Mouse (Mus musculus): ENCODE measurements around the gene Hist1h3i. TPM values are rescaled to one million over a fixed set of nuclear protein-coding genes. Genes with fewer than 3 reads are reported as not detected.
"Not testable (repeated sequence)": the region's sequence is repeated elsewhere in the genome, so short reads cannot be mapped to it uniquely, and the experiment has no call there.

Hist1h3i gene
- polyA plus RNA-seq, 1 experiment from 2014 or later, result 72.0 TPM

DNA sequence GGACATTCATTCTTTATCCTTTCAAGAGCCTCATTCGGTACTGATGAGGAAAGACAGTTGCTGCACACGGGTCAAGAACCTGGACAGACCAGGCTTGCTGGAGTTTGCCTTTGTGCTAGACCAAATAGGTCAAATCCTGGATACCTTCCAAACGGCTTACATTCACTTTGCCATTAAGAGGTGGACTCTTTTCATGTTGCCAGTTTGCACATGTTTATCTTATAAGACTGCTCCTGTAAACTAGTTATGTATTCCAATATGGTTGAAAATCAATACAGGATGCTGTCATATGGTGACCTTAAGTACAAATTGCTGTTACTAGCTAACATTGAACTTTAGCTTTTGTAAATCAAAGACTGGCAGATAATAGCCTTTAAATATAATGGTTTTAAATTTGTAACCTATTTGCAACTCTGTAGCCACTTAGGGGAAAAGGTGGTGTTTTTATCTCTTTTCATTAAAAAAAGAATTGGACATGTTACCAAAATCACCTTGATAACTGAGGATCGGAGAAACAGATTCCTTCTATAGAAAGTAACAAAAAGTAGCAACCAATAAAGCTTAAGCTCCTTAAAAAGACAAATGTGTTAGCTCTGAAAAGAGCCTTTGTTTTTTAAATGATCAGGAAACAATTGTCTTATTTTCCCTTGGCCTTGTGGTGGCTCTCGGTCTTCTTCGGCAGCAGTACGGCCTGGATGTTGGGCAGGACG, 3.2 kb upstream of the Hist1h3i start:
- Histone ChIP-seq H3K9me3 (replicated peaks; ENCODE audit: low read length) (no peaks in the 10 kb centered on the region), H3K36me3 (ENCODE audit: insufficient read depth, low read length) (no peaks in the 10 kb centered on the region), H3K4me2 (ENCODE audit: low read length) (peak overlapping the region; percentile 49), H3K27ac (peak overlapping the region; percentile 80), H3K9ac (ENCODE audit: low read depth, low read length) (peak overlapping the region; percentile 44; the same call in 1 of the 2 replicates), H3K27me3 (ENCODE audit: insufficient read depth, low read length) (no peaks in the 10 kb centered on the region), H3K4me1 (replicated peaks; ENCODE audit: insufficient read depth, low read length) (no peaks in the 10 kb centered on the region), H3K4me3 (replicated peaks; ENCODE audit: low read depth, low read length) (peak overlapping the region; percentile 25; the same call in 1 of the 2 replicates)
- TF ChIP-seq CTCF (IDR thresholded peaks at IDR 0.05; ENCODE audit: low read depth), result no peak
- WGBS, result 7% methylated on average over 8 of the region's 8 CpGs
- ATAC-seq (replicated peaks; ENCODE audit: low FRiP score, low read depth) (no peak), DNase-seq (ENCODE audit: low spot score) (peak; percentile 38)

DNA sequence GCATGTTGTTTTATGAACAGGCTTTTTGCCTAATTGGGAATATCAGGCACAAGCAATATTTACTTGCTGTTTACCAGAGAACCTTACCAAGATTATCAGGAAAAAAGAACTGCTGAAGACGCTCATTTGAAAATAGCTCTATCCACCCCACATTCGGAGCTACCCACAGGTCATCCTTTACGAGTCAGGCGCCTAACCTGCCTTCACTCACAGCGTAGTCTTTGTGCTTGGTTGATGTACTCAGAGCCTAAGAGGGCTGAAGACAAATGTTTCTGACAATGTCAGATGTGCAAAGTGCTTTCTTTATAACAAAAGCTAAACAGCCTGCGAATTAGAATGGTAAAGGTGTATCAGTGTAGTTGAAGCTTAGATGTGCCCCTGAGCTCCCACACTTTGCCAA, 1.1 kb upstream of the Hist1h3i start:
- no peak for DNase-seq (ENCODE audit: low spot score)
- whole genome bisulfite sequencing, result 33% methylated on average over 6 of the region's 6 CpGs
- TF ChIP-seq CTCF (IDR thresholded peaks at IDR 0.05; ENCODE audit: low read depth), result no peak

DNA sequence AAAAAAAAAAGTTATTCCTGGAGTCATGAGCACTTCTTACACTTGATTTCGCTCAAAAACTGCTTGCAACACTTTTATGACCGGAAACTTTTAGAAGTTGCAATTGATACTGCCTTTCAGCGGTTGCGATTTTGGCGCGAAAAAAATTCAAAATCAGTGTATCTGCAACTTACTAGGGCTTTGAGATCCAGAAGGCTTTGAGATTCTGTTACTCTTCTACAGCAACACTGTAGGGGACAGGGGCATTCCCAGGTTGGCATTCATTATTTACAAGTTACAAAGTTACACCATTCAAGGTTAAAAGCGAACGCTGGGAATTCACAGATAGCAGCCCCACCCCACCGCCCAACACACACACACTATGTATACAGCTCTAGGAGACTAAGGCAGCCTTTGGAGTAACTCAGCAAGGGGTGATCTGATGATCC, 578 bp upstream of the Hist1h3i start:
- Histone ChIP-seq H3K27me3 (ENCODE audit: insufficient read depth, low read length) (no peaks in the 10 kb centered on the region), H3K4me1 (replicated peaks; ENCODE audit: insufficient read depth, low read length) (no peaks in the 10 kb centered on the region), H3K9me3 (replicated peaks; ENCODE audit: low read length) (no peaks in the 10 kb centered on the region), H3K4me2 (ENCODE audit: low read length) (peak overlapping the region; percentile 62), H3K9ac (ENCODE audit: low read depth, low read length) (0 out of 2 replicates have a peak overlapping the region, but pooled peaks have one; percentile 10), H3K36me3 (ENCODE audit: insufficient read depth, low read length) (no peaks in the 10 kb centered on the region), H3K27ac (peak overlapping the region; percentile 33), H3K4me3 (replicated peaks; ENCODE audit: low read depth, low read length) (peak overlapping the region; percentile 35)
- ATAC-seq (replicated peaks; ENCODE audit: low FRiP score, low read depth), result no peak
- peak; percentile 75 for DNase-seq (ENCODE audit: low spot score)
- TF ChIP-seq CTCF (IDR thresholded peaks at IDR 0.05; ENCODE audit: low read depth), result no peak
- WGBS, result 1% methylated on average over 9 of the region's 9 CpGs

More for the DNA sequence above, 1.1 kb upstream of the Hist1h3i start:
- Histone ChIP-seq H3K9me3 (replicated peaks; ENCODE audit: low read length) (no peaks in the 10 kb centered on the region), H3K27ac (peak overlapping the region; percentile 33), H3K27me3 (ENCODE audit: insufficient read depth, low read length) (no peaks in the 10 kb centered on the region), H3K4me3 (replicated peaks; ENCODE audit: low read depth, low read length) (0 out of 2 replicates have a peak overlapping the region, but pooled peaks have one; percentile 35), H3K36me3 (ENCODE audit: insufficient read depth, low read length) (no peaks in the 10 kb centered on the region), H3K9ac (ENCODE audit: low read depth, low read length) (0 out of 2 replicates have a peak overlapping the region, but pooled peaks have one; percentile 10), H3K4me1 (replicated peaks; ENCODE audit: insufficient read depth, low read length) (no peaks in the 10 kb centered on the region), H3K4me2 (ENCODE audit: low read length) (0 out of 2 replicates have a peak overlapping the region, but pooled peaks have one; percentile 62)
- no peak for ATAC-seq (replicated peaks; ENCODE audit: low FRiP score, low read depth)

DNA sequence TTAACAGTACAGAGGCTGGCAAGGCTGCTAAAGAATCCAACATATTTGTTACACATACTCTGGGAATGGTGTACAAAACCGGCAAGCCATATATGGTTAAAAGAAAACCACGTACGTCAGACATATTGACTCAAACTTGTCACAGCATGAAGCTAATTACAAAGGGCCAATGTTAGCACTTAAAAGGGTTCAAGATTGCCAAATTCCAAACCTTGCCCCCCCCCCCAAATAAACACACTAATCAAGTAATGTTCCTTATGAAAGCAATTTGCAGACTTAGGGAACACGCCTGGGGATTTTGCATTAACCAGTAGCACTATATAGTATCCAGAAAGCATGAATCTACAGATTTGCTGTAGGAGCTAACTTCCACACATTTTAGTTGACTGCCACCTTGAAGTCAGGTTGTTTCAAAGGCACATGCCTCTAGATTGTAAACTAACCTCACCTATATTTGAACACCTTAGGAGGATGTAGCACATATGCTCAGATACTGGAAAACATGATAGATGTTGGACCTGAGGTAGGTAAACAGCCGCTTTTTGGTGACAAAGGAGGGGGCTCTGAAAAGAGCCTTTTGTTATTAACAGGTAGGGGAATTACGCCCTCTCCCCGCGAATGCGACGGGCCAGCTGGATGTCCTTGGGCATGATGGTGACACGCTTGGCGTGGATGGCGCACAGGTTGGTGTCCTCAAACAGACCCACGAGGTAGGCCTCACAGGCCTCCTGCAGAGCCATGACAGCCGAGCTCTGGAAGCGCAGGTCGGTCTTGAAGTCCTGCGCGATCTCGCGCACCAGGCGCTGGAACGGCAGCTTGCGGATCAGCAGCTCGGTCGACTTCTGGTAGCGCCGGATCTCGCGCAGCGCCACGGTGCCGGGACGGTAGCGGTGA, 562 bp downstream of the Hist1h3i start:
- H3K9me3 ChIP-seq (replicated peaks; ENCODE audit: low read length); H3K27me3 ChIP-seq (ENCODE audit: insufficient read depth, low read length); ATAC-seq (replicated peaks; ENCODE audit: low FRiP score, low read depth); H3K36me3 ChIP-seq (ENCODE audit: insufficient read depth, low read length); H3K4me1 ChIP-seq (replicated peaks; ENCODE audit: insufficient read depth, low read length): not testable (repeated sequence)
- under 1% methylated on average over 14 of the region's 35 CpGs for WGBS
- H3K4me3 ChIP-seq (replicated peaks; ENCODE audit: low read depth, low read length), result peak overlapping the region; percentile 35
- peak overlapping the region; percentile 78 for H3K27ac ChIP-seq
- H3K9ac ChIP-seq (ENCODE audit: low read depth, low read length), result peak overlapping the region; percentile 61
- peak; percentile 74 for DNase-seq (ENCODE audit: low spot score)
- peak overlapping the region; percentile 62 for H3K4me2 ChIP-seq (ENCODE audit: low read length)

DNA sequence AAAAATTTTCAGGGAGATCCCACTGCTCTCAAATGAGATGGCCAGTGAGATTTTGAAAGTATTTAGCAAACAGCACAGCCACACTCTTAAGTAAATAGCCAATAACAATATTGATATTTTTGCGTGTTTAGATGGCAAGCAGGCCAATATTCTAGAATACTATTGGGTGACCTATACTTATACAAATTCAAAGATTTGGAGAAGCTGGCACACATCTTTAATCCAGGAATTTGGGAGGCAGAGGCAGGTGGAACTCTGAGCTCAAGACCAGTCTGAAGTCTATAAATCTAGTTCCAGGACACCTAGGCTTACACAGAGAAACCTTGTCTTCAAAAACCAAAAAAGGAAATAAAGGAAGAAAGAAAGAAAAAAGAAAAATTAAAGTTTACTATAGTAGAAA, 1.5 kb downstream of the Hist1h3i start:
- DNase-seq (ENCODE audit: low spot score) (no peak), ATAC-seq (replicated peaks; ENCODE audit: low FRiP score, low read depth) (no peak)
- no peak overlapping the region for H3K9ac ChIP-seq (ENCODE audit: low read depth, low read length)
- no peak for TF ChIP-seq CTCF (IDR thresholded peaks at IDR 0.05; ENCODE audit: low read depth)
- H3K27me3 ChIP-seq (ENCODE audit: insufficient read depth, low read length), result no peaks in the 10 kb centered on the region
- H3K4me2 ChIP-seq (ENCODE audit: low read length), result 0 out of 2 replicates have a peak overlapping the region, but pooled peaks have one; percentile 4
- no peaks in the 10 kb centered on the region for H3K4me1 ChIP-seq (replicated peaks; ENCODE audit: insufficient read depth, low read length)
- H3K4me3 ChIP-seq (replicated peaks; ENCODE audit: low read depth, low read length), result no peak overlapping the region
- H3K27ac ChIP-seq, result no peak overlapping the region
- 89% methylated on average over 1 of the region's 1 CpGs for WGBS
- no peaks in the 10 kb centered on the region for H3K9me3 ChIP-seq (replicated peaks; ENCODE audit: low read length)
- no peaks in the 10 kb centered on the region for H3K36me3 ChIP-seq (ENCODE audit: insufficient read depth, low read length)

DNA sequence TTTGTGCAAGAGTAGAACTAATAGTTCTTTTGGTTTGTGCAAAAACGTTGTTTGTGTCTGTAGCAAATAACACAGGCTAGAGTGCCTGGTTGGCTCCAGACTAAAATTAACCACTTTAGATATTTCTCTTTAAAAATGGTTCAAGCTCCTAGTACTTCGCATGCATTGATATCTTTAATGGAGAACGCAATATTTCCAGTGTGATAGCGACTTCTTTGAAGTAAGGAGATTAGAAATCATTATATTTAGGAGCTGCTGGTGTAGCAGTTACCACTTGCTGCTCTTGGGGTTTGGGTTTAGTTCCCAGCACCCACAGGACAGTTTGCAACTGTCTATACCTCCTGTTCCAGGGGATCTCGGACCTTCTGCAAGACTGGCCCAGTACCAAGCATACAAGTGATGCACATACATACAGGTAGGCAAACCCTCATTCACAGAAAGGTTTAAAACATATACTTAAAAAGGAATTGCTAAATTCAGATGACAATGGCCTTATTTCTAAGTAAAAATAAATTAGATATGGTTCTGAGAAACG, 2.1 kb downstream of the Hist1h3i start:
- ATAC-seq (replicated peaks; ENCODE audit: low FRiP score, low read depth), result no peak
- DNase-seq (ENCODE audit: low spot score), result peak; percentile 11
- H3K4me2 ChIP-seq (ENCODE audit: low read length), result peak overlapping the region; percentile 82
- H3K4me3 ChIP-seq (replicated peaks; ENCODE audit: low read depth, low read length), result peak overlapping the region; percentile 48; the same call in 1 of the 2 replicates
- 40% methylated on average over 6 of the region's 6 CpGs for WGBS
- H3K9me3 ChIP-seq (replicated peaks; ENCODE audit: low read length), result no peaks in the 10 kb centered on the region
- no peaks in the 10 kb centered on the region for H3K4me1 ChIP-seq (replicated peaks; ENCODE audit: insufficient read depth, low read length)
- H3K36me3 ChIP-seq (ENCODE audit: insufficient read depth, low read length), result no peaks in the 10 kb centered on the region
- peak overlapping the region; percentile 88 for H3K27ac ChIP-seq
- no peak for TF ChIP-seq CTCF (IDR thresholded peaks at IDR 0.05; ENCODE audit: low read depth)
- H3K27me3 ChIP-seq (ENCODE audit: insufficient read depth, low read length), result no peaks in the 10 kb centered on the region
- no peak overlapping the region for H3K9ac ChIP-seq (ENCODE audit: low read depth, low read length)
